Mouse (Mus musculus) hindbrain, embryonic 11.5 days (tissue): ENCODE measurements around the gene Arhgef18. TPM values are rescaled to one million over a fixed set of nuclear protein-coding genes. Genes with fewer than 3 reads are reported as not detected.

Experiments
- ATAC-seq: fragments of 200-750 bp; cut with Nextera tagmentation; 2 replicates; pipeline ENCODE4 v1.8.0; 2017; ENCODE audit warnings: mild to moderate bottlenecking, moderate TSS enrichment, moderate library complexity; ENCODE audit not compliant: low FRiP score
- DNase-seq: peaks from one replicate; pipeline ENCODE4 v3.0.0-alpha.2; 2015; ENCODE audit warnings: low spot score
- H3K27ac ChIP-seq: fragments of 300-500 bp; sonication (generic); 2 replicates; pipeline ENCODE4 v1.5.1; 2014; ENCODE audit warnings: mild to moderate bottlenecking, low read depth, low read length
- H3K27me3 ChIP-seq: fragments of 300-500 bp; sonication (generic); 2 replicates; pipeline ENCODE4 v1.6.1; 2014; ENCODE audit warnings: mild to moderate bottlenecking, low read length, moderate library complexity, mixed read lengths; ENCODE audit not compliant: control insufficient read depth, insufficient read depth
- H3K36me3 ChIP-seq: fragments of 300-500 bp; sonication (generic); 2 replicates; pipeline ENCODE4 v1.6.1; 2014; ENCODE audit warnings: mild to moderate bottlenecking, low read length, moderate library complexity, mixed read lengths; ENCODE audit not compliant: control insufficient read depth, insufficient read depth
- H3K4me1 ChIP-seq: fragments of 300-500 bp; sonication (generic); replicated peaks from 2 replicates; pipeline ENCODE4 v1.6.1; 2014; ENCODE audit warnings: low read length, mixed read lengths; ENCODE audit not compliant: control insufficient read depth, insufficient read depth
- H3K4me2 ChIP-seq: fragments of 300-500 bp; sonication (generic); replicated peaks from 2 replicates; pipeline ENCODE4 v1.6.1; 2014; ENCODE audit warnings: mild to moderate bottlenecking, low read depth, low read length
- H3K4me3 ChIP-seq: fragments of 300-500 bp; sonication (generic); 2 replicates; pipeline ENCODE4 v1.5.1; 2014; ENCODE audit warnings: low read depth, low read length
- H3K9ac ChIP-seq: fragments of 300-500 bp; sonication (generic); 2 replicates; pipeline ENCODE4 v1.6.1; 2014; ENCODE audit warnings: low read depth, low read length
- H3K9me3 ChIP-seq: fragments of 300-500 bp; sonication (generic); 2 replicates; pipeline ENCODE4 v1.6.1; 2016; ENCODE audit warnings: low read length; ENCODE audit not compliant: control insufficient read depth
- WGBS: fragments of 180-500 bp; shearing (Covaris S2); extraction: QIAGEN DNeasy Blood & Tissue Kit; methylation state at CpG from one replicate; pipeline ENCODE4 v1.1.7; 2014; 5-methylcytosine and 5-hydroxymethylcytosine counted together
- polyA plus RNA-seq: library from polyadenylated mRNA; unstranded; fragments of >200 nt; fragmentation: Nextera tagmentation; extraction: Ambion mirVana; gene quantifications from 2 replicates; pipeline ENCODE4 v1.2.1, GENCODE M21; 2014

Gene Arhgef18
- polyA plus RNA-seq, 1 experiment from 2014 or later: 10.9 TPM

DNA sequence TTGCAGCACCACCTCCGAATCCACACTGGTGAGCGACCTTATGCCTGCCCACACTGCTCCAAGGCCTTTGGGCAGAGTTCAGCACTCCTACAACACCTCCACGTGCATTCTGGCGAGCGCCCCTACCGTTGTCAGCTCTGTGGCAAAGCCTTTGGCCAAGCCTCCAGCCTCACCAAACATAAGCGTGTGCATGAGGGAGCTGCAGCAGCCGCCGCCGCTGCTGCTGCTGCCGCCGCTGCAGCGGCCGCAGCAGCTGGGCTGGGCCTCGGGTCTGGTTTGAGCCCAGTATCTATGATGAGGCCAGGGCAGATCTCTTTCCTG is 103.6 kb downstream of the Arhgef18 start:
- peaks cover 21% of the 10 kb centered on the region for H3K36me3 ChIP-seq
- H3K9ac ChIP-seq: no peak overlapping the region
- ATAC-seq (no peak), DNase-seq (no peak)
- H3K27ac ChIP-seq: no peak overlapping the region
- no peak overlapping the region for H3K4me2 ChIP-seq
- no peak overlapping the region for H3K4me3 ChIP-seq
- 89% methylated on average over 15 of the region's 15 CpGs for WGBS
- no peaks in the 10 kb centered on the region for H3K4me1 ChIP-seq
- H3K27me3 ChIP-seq: no peaks in the 10 kb centered on the region
- H3K9me3 ChIP-seq: peaks cover 2% of the 10 kb centered on the region; the same call in 1 of the 2 replicates

DNA sequence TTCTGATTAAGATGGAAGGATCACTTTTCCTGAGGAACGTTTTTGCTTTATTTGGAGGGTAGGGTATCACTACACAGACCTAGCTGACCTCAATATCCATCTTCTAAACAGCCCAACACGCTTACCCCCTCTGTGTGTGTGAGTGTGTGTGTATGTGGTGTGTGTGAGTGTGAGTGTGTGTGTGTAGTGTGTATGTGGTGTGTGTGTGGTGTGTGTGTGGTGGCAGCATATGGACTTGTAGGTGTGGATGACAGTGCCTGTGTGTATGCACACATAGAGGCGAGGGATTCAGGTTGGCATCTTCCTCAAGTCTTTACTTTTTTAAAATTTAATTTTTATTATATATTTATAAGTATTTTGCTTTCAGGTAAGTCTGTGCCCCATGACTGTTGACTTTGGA is 105.8 kb downstream of the Arhgef18 start:
- Histone ChIP-seq H3K36me3 (peaks cover 21% of the 10 kb centered on the region), H3K27ac (no peak overlapping the region), H3K9me3 (peaks cover 2% of the 10 kb centered on the region; the same call in 1 of the 2 replicates), H3K4me1 (no peaks in the 10 kb centered on the region), H3K27me3 (no peaks in the 10 kb centered on the region), H3K4me3 (no peak overlapping the region), H3K9ac (no peak overlapping the region), H3K4me2 (no peak overlapping the region)
- ATAC-seq (no peak), DNase-seq (no peak)
- 86% methylated on average over 3 of the region's 3 CpGs for WGBS

DNA sequence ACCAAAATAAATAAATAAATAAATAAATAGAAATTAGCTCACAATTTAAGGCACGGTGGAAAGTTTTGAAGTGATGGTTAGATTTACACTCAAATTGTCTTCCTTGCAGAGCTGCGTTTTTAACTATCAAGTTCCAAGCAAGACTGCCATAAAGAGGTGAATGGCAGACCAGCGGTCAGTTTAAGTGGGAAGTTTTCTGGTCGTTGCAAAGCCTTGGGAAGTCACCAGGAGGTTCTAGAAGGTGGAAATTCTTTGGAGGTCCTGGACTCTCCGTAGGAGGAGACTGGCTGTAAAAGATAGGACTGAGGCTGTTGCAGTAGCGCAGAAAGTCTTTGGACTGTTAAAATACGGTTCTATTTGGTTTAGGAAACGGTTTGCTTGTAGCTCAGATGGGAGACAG is 106.9 kb downstream of the Arhgef18 start:
- Histone ChIP-seq H3K36me3 (peaks cover 18% of the 10 kb centered on the region), H3K4me2 (peak overlapping the region; percentile 69), H3K27ac (peak overlapping the region; percentile 77), H3K9me3 (peaks cover 2% of the 10 kb centered on the region; the same call in 1 of the 2 replicates), H3K27me3 (no peaks in the 10 kb centered on the region), H3K9ac (peak overlapping the region; percentile 86), H3K4me1 (no peaks in the 10 kb centered on the region), H3K4me3 (peak overlapping the region; percentile 81)
- no peak for DNase-seq
- ATAC-seq: peak; percentile 39; the same call in 1 of the 2 replicates
- WGBS: 11% methylated on average over 8 of the region's 8 CpGs

DNA sequence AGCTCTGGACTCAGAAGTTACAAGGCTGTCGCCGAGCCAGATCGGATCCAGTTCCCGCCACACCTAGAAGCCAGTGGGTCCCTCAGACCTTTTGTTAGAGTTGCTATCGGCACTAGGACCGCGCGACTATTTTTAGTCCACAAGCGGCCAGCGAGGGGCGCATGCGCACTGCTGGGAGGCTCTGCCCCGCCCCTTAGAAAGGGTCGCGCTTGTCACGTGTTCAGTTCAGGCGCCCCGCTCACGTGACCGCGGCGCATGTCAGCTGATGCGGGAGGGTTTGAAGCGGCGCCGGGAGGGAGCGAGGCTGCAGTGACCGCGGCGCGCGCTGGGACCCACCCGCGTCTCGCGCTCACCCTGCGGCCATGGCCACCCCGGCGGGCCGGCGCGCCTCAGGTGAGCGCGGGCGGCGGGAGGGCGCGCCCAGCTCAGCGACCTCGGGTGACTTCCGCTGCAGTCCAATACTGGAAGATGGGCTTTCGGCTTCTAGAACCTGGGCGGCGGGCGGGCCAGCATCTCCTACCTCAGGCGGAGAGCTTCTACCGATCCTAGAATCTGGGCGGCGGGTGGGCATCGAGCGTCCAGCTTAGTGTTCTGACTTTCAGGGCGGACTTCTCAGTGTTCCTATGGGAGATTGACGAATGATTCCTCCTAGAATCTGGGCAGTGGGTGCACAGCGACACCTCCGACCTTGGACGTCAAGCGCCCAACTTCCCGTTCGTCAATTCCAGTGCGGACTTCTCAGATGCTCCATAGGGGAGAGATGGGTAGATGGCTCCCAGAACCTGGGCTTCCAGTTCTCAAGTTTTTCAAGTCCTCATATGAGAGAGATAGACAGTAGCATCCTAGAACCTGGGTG is 107.7 kb downstream of the Arhgef18 start, which contains the start of gene Mcoln1:
Mcoln1 (plus strand) TSS at position 223 of the 856 bp plus-strand sequence.
- under 1% methylated on average over 70 of the region's 70 CpGs for WGBS
- Histone ChIP-seq H3K9ac (peak within 1 kb of the TSS; percentile 86), H3K9me3 (peaks cover 2% of the 10 kb centered on the region; the same call in 1 of the 2 replicates), H3K4me1 (no peaks in the 10 kb centered on the region), H3K36me3 (peaks cover 11% of the 10 kb centered on the region), H3K27ac (peak within 1 kb of the TSS; percentile 77), H3K4me3 (peak within 1 kb of the TSS; percentile 81), H3K27me3 (no peaks in the 10 kb centered on the region), H3K4me2 (peak within 1 kb of the TSS; percentile 69)
- ATAC-seq (peak; percentile 95), DNase-seq (peak; percentile 100)

DNA sequence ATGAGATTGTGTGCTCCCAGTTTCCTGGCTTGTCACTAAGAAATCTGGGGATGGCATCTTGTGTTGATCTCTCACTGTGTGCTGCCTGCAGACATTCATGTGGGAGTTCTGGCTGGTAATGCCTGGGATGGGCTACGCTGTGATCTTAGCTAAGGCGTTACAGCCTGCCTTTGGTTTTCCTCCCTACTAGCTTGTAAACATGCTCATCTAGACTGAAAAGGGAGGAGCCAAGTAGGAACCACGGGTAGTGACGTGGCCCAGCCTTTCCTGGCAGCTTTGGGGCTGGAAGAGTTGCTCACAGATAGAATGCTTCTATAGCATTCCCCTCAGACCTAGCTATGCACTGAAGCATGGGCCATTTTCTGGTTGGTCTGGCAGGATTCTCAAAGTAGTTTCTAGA is 109.4 kb downstream of the Arhgef18 start:
- Histone ChIP-seq H3K4me2 (no peak overlapping the region), H3K27ac (no peak overlapping the region), H3K27me3 (no peaks in the 10 kb centered on the region), H3K9ac (0 out of 2 replicates have a peak overlapping the region, but pooled peaks have one; percentile 31), H3K4me1 (no peaks in the 10 kb centered on the region), H3K9me3 (no peaks in the 10 kb centered on the region), H3K36me3 (no peaks in the 10 kb centered on the region; the same call in 1 of the 2 replicates), H3K4me3 (no peak overlapping the region)
- WGBS: 82% methylated on average over 4 of the region's 4 CpGs
- ATAC-seq (no peak), DNase-seq (no peak)

Other genes with a start within 250 kb of the Arhgef18 start
- 41.1 and 49.3 TPM in 2 replicates for gene Insr, start 113.4 kb upstream of the Arhgef18 start, polyA plus RNA-seq
- gene A430078G23Rik, start 39.6 kb upstream of the Arhgef18 start, polyA plus RNA-seq: not detected in 2 replicates
- 2.4 and 3.1 TPM in 2 replicates for gene Pex11g, start 74.7 kb downstream of the Arhgef18 start, polyA plus RNA-seq
- not detected in 2 replicates for gene Tex45, start 77.9 kb downstream of the Arhgef18 start, polyA plus RNA-seq
- 31.2 and 39.3 TPM in 2 replicates for gene Zfp358, start 100.1 kb downstream of the Arhgef18 start, polyA plus RNA-seq
- gene Mcoln1, start 107.5 kb downstream of the Arhgef18 start, polyA plus RNA-seq: 36.8 and 49.5 TPM in 2 replicates
- gene Pnpla6, start 122.4 kb downstream of the Arhgef18 start, polyA plus RNA-seq: 17.4 and 19.9 TPM in 2 replicates
- gene C330021F23Rik, start 175.0 kb downstream of the Arhgef18 start, polyA plus RNA-seq: 3.2 and 3.9 TPM in 2 replicates
- 13.3 and 15.3 TPM in 2 replicates for gene Camsap3, start 194.3 kb downstream of the Arhgef18 start, polyA plus RNA-seq
- 47.5 and 58.1 TPM in 2 replicates for gene Xab2, start 228.3 kb downstream of the Arhgef18 start, polyA plus RNA-seq
- gene Pet100, start 228.5 kb downstream of the Arhgef18 start, polyA plus RNA-seq: 96.3 and 102 TPM in 2 replicates
- gene Pcp2, start 232.5 kb downstream of the Arhgef18 start, polyA plus RNA-seq: 0.31 and 0.33 TPM in 2 replicates
- 23.6 and 24.9 TPM in 2 replicates for gene Stxbp2, start 237.9 kb downstream of the Arhgef18 start, polyA plus RNA-seq